Mouse (Mus musculus) liver, embryonic 16.5 days (tissue): ENCODE results near the gene Cacna1a. TPM values are rescaled to one million over a fixed set of nuclear protein-coding genes. Genes with fewer than 3 reads are reported as not detected.
A peak's percentile ranks its signal among the peaks of the same experiment; 100 is the strongest.

ENCODE experiments used
- ATAC-seq: fragments of 200-750 bp; cut with Nextera tagmentation; 2 replicates; pipeline ENCODE4 v1.8.0; 2017; ENCODE audit warnings: low read depth, mild to moderate bottlenecking, moderate number of reproducible peaks, moderate library complexity
- H3K27ac ChIP-seq: fragments of 300-500 bp; sonication (generic); 2 replicates; pipeline ENCODE4 v1.5.1; 2014; ENCODE audit warnings: mild to moderate bottlenecking, low read length
- H3K27me3 ChIP-seq: fragments of 300-500 bp; sonication (generic); 2 replicates; pipeline ENCODE4 v1.6.1; 2014; ENCODE audit warnings: low read depth, low read length, mixed read lengths; ENCODE audit not compliant: control insufficient read depth, insufficient read depth
- H3K36me3 ChIP-seq: fragments of 300-500 bp; sonication (generic); 2 replicates; pipeline ENCODE4 v1.6.1; 2014; ENCODE audit warnings: mild to moderate bottlenecking; ENCODE audit not compliant: control insufficient read depth, insufficient read depth
- H3K4me1 ChIP-seq: fragments of 300-500 bp; sonication (generic); 2 replicates; pipeline ENCODE4 v1.6.1; 2014; ENCODE audit warnings: low read depth, low read length, mixed read lengths; ENCODE audit not compliant: control insufficient read depth
- H3K4me2 ChIP-seq: fragments of 300-500 bp; sonication (generic); 2 replicates; pipeline ENCODE4 v1.6.1; 2014; ENCODE audit warnings: low read depth, low read length, mixed read lengths
- H3K4me3 ChIP-seq: fragments of 300-500 bp; sonication (generic); 2 replicates; pipeline ENCODE4 v1.5.1; 2014; ENCODE audit warnings: low read depth, mild to moderate bottlenecking, low read length
- H3K9ac ChIP-seq: fragments of 300-500 bp; sonication (generic); 2 replicates; pipeline ENCODE4 v1.6.1; 2014; ENCODE audit warnings: low read depth, low read length
- H3K9me3 ChIP-seq: fragments of 300-500 bp; sonication (generic); replicated peaks from 2 replicates; pipeline ENCODE4 v1.6.1; 2016; ENCODE audit warnings: low read length; ENCODE audit not compliant: control insufficient read depth
- WGBS: fragments of 180-500 bp; shearing (Covaris S2); extraction: QIAGEN DNeasy Blood & Tissue Kit; methylation state at CpG from one replicate; pipeline ENCODE4 v1.1.7; 2014; ENCODE audit not compliant: insufficient replicate concordance; 5-methylcytosine and 5-hydroxymethylcytosine counted together
- polyA plus RNA-seq: library from polyadenylated mRNA; unstranded; fragments of >200 nt; fragmentation: Nextera tagmentation; extraction: Ambion mirVana; gene quantifications from 2 replicates; pipeline ENCODE4 v1.2.1, GENCODE M21; 2015

Gene Cacna1a
- polyA plus RNA-seq, 1 experiment from 2014 or later = 0.32 TPM

DNA sequence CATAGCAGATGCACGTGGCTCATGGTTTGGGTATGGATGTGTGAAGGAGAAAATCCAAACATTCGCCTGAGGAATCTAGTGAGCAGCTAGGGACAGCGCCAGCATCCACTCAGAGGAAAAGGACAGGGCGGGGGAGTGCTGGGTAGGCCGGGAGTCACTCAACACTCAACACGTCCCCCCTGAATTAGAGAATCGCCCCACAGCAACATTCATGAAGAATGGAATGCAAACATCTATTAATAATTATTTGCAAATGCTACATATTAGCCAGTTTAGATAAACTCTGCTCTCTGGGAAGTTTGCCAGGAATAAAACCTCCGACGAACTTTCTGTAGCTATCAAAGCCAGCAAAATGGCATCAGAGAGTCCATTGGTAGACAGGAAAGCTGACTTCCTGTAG, 533 bp downstream of the Cacna1a start:
- no peak overlapping the region for H3K9ac ChIP-seq
- 63% methylated on average over 9 of the region's 9 CpGs for WGBS
- no peak overlapping the region for H3K27ac ChIP-seq
- no peak for ATAC-seq
- H3K36me3 ChIP-seq = no peaks in the 10 kb centered on the region
- H3K4me3 ChIP-seq = no peak overlapping the region
- no peak overlapping the region for H3K4me2 ChIP-seq
- no peaks in the 10 kb centered on the region for H3K4me1 ChIP-seq
- H3K9me3 ChIP-seq = no peaks in the 10 kb centered on the region
- no peaks in the 10 kb centered on the region for H3K27me3 ChIP-seq

DNA sequence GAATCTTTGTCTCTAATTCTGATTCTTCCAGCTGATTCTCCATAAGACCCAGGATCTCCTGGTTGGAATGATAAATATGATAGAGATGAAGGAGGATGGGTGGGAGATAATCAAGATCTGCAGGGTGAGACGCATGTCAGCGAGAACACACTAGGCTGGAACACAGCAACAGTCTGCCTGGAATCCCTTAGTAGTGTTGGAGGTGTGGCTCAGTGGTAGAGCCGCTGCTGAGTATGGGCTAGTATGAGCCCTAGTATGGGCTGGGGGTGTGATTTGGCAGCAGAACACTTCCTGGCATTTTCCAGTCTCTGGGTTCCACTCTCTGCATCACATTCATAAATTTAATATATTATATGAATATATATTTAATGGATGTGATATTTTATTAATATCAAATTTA, 933 bp downstream of the Cacna1a start:
- ATAC-seq = no peak
- H3K4me3 ChIP-seq = no peak overlapping the region
- WGBS = 78% methylated on average over 3 of the region's 3 CpGs

DNA sequence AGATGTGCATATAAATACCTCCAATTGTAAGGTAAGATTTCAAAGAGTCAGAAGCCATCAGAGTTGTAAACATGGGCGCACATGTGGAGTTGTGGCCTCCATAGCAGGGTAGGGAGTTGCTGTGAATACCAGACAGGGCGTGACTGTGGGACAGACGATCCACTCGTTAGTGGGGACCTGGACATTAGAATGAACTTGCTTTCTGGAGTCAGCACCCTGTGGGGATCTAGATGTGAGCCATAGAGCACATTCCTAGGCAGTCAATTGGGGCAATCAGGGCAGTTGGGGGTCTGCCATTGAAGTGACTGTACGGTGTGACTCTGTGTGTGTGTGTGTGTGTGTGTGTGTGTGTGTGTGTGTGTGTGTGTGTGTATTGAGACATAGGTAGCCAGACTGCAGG, 3.4 kb downstream of the Cacna1a start:
- no peaks in the 10 kb centered on the region for H3K9me3 ChIP-seq
- ATAC-seq = no peak
- no peak overlapping the region for H3K27ac ChIP-seq
- H3K36me3 ChIP-seq = no peaks in the 10 kb centered on the region
- H3K4me2 ChIP-seq = no peak overlapping the region
- no peaks in the 10 kb centered on the region for H3K27me3 ChIP-seq
- WGBS = 64% methylated on average over 5 of the region's 5 CpGs
- H3K9ac ChIP-seq = no peak overlapping the region
- no peak overlapping the region for H3K4me3 ChIP-seq
- no peaks in the 10 kb centered on the region for H3K4me1 ChIP-seq

More for the DNA sequence above, 933 bp downstream of the Cacna1a start:
- no peaks in the 10 kb centered on the region for H3K4me1 ChIP-seq
- no peak overlapping the region for H3K4me2 ChIP-seq
- no peaks in the 10 kb centered on the region for H3K27me3 ChIP-seq
- H3K36me3 ChIP-seq = no peaks in the 10 kb centered on the region
- H3K9ac ChIP-seq = no peak overlapping the region
- no peaks in the 10 kb centered on the region for H3K9me3 ChIP-seq
- H3K27ac ChIP-seq = no peak overlapping the region

DNA sequence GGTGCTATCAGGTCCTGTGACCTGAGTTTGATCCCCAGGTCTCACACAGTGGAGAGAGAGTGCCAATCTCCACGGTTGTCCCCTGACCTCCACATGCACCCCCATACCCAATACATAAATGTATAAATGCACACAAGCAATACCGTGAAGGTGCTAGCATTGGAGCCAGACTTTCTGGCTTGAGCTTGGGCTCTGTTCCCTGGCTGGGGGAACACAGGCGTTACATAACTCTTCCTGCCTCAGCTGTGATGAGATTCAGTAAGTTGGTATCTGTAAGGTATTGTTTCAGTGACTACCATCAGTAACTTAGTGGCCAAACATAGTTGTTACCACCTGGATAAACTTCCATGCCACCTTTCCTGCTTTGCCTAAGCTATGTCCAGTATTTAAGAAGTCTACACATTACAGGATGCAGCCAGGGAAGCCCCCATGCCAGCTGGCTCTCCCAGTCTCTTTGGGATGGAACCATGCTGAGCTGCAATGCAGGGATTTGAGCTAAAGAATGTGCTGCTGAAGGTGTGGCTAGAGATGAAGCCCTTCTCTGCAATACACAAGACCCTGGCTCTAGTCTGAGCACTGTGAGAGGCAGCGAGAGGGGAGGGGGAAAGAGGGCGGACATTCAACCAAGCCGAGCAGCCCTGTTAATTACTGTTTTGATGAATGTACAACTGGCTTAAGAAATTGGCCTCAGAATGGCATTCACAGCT, 7.7 kb downstream of the Cacna1a start:
- no peak overlapping the region for H3K4me2 ChIP-seq

DNA sequence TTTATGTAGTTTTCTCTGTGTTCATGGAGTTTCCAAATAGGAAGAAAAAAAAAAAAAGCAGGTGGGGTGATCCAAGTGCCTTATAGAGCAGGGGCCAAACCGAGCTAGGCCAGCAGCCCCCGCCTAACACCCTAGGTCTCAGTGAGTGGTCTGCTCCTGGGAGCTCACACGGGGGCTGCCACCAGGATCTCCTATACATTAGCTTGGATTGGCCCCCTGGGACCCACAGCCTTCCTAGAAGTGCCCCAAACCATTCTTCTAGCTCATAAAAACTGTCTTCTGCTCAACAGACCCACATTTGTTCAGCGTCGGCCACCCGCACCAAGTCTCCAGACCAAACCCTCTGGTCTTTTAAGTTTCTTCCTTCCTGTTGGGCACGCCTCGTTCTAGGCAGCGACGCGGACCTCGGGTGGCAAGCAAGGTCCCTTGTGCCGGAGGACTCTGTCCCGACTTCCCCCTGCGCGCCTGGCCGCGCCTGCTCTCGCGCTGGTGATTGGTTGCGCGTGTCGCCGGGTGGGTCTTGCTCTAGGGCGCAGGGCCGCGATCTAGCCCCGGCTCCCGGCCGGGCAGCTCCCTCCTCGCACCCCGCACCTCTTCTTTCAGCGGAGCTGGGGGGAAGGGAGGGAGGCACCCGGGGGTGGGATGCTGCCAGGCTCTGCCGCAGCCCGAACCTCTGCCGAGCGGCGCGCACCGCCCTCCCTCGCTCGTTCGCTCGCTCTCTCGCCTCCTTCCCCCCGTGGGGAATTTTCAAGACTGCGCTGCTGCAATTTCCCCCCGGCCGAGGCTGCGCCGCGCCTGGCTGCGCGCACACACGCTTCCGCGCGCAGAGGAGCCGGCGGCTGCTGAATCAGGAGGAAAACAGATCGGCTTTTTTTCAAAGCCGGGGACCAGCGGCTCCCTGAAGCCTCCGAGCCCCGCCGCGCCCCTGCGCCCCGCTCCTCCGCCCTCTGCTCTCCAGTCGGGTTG, 25.9 kb downstream of the Cacna1a start:
- Histone ChIP-seq H3K4me1 (no peaks in the 10 kb centered on the region; the same call in 1 of the 2 replicates), H3K9ac (no peak overlapping the region), H3K27me3 (peaks cover 56% of the 10 kb centered on the region), H3K4me2 (peak overlapping the region; percentile 58), H3K9me3 (no peaks in the 10 kb centered on the region), H3K4me3 (peak overlapping the region; percentile 44), H3K36me3 (no peaks in the 10 kb centered on the region), H3K27ac (no peak overlapping the region)
- 2% methylated on average over 61 of the region's 72 CpGs for WGBS
- no peak for ATAC-seq

More for the DNA sequence above, 7.7 kb downstream of the Cacna1a start:
- WGBS = 51% methylated on average over 6 of the region's 6 CpGs
- Histone ChIP-seq H3K9me3 (no peaks in the 10 kb centered on the region), H3K27me3 (no peaks in the 10 kb centered on the region), H3K36me3 (no peaks in the 10 kb centered on the region), H3K4me1 (no peaks in the 10 kb centered on the region), H3K9ac (no peak overlapping the region), H3K4me3 (no peak overlapping the region), H3K27ac (no peak overlapping the region)
- no peak for ATAC-seq

DNA sequence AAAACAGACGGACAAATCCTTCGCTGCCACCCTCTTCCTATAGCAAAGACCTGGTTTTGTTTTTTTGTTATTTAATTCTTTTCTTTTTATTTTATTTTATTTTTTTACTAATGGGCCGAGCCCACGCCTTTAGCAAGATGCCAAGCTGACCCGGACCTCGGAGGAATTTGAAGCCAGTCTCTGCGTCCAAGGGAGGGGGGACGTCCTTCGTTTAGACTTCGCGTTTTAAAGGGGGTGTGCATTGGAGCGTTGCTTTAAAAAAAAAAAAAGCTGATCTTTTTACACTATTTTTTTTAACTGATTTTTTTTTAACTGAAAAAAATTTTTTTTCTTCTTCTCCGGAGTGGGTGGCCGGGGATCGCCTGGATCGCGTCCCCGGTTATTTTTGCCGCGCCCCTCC, 26.7 kb downstream of the Cacna1a start:
- Histone ChIP-seq H3K9me3 (no peaks in the 10 kb centered on the region), H3K36me3 (no peaks in the 10 kb centered on the region), H3K4me2 (peak overlapping the region; percentile 58), H3K4me1 (no peaks in the 10 kb centered on the region; the same call in 1 of the 2 replicates), H3K27ac (no peak overlapping the region), H3K9ac (no peak overlapping the region), H3K27me3 (peaks cover 56% of the 10 kb centered on the region), H3K4me3 (peak overlapping the region; percentile 44)
- ATAC-seq = no peak
- 1% methylated on average over 19 of the region's 20 CpGs for WGBS

DNA sequence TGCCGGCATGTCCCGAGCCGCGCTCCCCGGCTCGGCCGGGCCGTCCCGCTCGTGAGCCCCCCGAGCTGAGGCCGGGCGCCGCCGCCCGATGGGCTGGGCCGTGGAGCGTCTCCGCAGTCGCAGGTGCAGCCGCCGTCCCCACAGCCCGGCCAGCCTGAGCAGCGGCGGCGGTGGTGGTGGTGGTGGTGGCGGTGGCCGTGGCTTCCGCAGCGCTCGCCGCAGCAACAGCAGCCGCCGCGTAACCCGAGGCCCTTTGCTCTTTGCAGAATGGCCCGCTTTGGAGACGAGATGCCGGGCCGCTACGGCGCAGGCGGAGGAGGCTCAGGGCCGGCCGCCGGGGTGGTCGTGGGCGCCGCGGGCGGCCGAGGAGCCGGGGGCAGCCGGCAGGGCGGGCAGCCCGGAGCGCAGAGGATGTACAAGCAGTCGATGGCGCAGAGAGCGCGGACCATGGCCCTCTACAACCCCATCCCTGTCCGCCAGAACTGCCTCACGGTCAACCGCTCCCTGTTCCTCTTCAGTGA, 27.2 kb downstream of the Cacna1a start:
- H3K4me2 ChIP-seq = peak overlapping the region; percentile 58
- H3K9me3 ChIP-seq = no peaks in the 10 kb centered on the region
- under 1% methylated on average over 35 of the region's 64 CpGs for WGBS
- no peaks in the 10 kb centered on the region for H3K36me3 ChIP-seq
- peaks cover 56% of the 10 kb centered on the region for H3K27me3 ChIP-seq
- no peak overlapping the region for H3K27ac ChIP-seq
- ATAC-seq = no peak
- no peak overlapping the region for H3K9ac ChIP-seq
- no peaks in the 10 kb centered on the region; the same call in 1 of the 2 replicates for H3K4me1 ChIP-seq
- peak overlapping the region; percentile 44 for H3K4me3 ChIP-seq

DNA sequence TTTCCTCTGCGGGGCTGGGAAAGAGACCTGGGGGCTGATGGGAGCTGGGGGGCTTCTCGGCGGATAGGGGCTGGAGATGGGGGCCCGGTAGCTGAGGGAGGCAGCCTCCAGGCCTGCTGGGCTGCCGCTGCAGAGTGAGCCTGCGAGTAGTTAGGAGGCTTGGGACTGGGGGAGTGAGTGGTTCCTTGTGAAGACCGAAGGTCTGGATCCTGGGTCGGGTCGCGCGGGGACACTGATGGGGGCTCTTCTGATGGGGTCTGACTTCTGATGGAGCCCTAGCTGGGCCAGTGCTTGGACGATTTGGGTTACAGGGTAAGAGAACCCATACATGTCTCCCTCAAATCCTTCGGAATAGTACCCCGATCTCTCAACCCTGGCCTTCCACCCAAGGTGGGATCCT, 27.8 kb downstream of the Cacna1a start:
- ATAC-seq = no peak
- no peak overlapping the region for H3K4me3 ChIP-seq
- H3K4me1 ChIP-seq = no peaks in the 10 kb centered on the region; the same call in 1 of the 2 replicates
- H3K9ac ChIP-seq = no peak overlapping the region
- 22% methylated on average over 14 of the region's 14 CpGs for WGBS
- no peaks in the 10 kb centered on the region for H3K36me3 ChIP-seq
- no peak overlapping the region for H3K27ac ChIP-seq
- no peaks in the 10 kb centered on the region for H3K9me3 ChIP-seq
- H3K27me3 ChIP-seq = peaks cover 56% of the 10 kb centered on the region
- H3K4me2 ChIP-seq = no peak overlapping the region
